Mouse (Mus musculus) left cerebral cortex, postnatal 4 days (tissue): ENCODE results near the gene Arl6ip5. TPM values are rescaled to one million over a fixed set of nuclear protein-coding genes. Genes with fewer than 3 reads are reported as not detected.

ENCODE experiments used
- DNase-seq: peaks from one replicate; pipeline ENCODE4 v3.0.0-alpha.2; 2022
- intact Hi-C: fragments of 180-260 bp; cut with DNase I; formaldehyde crosslinking; loops from one replicate; pipeline ENCODE4 v1.15.1; 2025
- total RNA-seq, 2 experiments: library from RNA; stranded (reverse); gene quantifications; 2 replicates each; pipeline ENCODE4 v1.2.3; 2021

Arl6ip5 gene
- total RNA-seq, 2 experiments from 2014 or later = 150 to 152 TPM

DNA sequence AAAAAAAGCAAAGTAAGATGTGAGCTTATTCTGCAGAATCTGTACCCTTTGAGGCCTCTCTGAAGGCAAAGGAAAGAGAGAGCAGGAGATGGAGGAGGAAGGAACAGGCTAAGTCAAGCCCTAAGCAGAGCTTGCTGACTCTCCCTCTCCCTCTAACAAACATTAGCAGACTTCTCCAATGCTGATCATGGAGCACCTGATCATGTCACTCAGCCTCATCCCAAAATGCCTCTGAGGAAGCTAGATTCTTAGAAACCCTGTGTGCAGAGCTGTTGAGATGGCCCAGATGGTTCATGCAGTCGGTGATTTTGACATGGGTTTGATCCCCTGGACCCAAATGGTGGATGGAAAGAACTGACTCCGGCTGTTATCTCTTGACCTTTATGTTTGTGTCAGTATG lies 56.6 kb downstream of the Arl6ip5 start:
- intact Hi-C loops = no loop called here
- DNase-seq = no peak

DNA sequence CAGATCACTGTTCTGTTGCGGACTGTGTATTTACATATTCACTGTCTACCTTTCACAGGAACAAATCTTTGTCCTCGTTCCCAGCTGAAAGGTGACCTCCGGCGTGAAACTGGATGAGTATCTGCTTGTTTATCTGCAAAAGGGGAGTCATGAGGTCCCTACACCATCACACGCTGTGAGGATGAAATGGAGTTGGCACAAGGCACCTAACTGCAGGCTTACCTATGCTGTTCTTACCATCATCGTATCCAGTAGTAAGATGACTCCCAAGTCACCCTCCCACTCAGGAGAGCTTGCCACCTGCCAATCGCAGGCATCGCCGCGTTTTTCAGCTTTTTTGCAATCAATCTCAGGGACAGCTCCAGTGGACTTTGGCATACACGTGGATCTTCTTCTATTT lies 59.1 kb downstream of the Arl6ip5 start:
- intact Hi-C loops = no loop called here
- DNase-seq = no peak

DNA sequence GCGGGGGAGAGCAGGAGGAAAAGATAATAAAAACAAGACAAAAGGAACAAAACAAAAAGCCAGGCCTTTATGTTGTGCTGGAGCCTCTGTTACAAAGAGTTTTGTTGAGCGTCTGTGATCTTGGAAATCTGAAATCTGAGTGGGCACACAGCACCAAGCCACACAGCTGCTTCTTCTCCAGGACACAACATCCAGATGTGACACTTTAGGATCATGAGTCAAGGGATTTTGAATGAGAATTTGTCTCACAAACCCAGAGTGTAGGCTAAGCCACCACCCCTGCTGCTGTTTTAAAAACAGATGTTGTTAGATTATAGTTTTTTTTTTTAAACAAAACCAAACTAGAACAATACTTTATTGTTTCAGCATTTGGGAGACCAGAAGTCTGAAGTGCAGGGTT lies 61.9 kb downstream of the Arl6ip5 start:
- no peak for DNase-seq
- intact Hi-C loops = no loop called here

DNA sequence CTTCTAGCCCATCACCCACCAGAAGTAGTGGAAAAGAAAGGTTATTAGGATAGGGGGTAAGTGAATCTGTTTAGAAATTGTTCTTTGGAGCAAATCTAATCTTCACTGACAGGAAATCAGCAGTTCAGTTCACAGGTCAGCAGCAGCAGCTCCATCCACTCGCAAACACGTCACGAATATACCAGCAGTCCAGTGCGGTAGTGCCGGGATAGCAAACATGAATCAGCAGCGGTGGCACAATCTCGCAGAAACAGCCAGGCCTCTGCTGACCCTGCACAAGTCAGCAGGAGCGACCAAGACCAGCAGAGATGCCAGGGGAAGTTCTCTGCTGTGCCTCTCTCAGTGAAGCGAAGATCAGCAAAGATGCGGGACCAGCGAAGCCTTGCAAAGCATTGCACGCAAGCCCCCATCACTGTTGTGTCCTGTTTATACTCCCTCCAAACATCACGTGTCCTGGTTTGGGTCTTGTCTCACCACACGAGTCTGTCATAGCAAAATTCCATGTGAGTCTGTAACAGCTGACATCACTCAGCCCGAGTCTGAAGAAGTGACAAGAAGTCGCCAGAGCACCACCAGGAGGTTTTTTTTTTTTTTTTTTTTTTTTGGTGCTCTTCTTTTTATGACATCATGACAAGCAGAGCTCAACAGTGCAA lies 62.7 kb downstream of the Arl6ip5 start:
- intact Hi-C loops = no loop called here
- DNase-seq = no peak

DNA sequence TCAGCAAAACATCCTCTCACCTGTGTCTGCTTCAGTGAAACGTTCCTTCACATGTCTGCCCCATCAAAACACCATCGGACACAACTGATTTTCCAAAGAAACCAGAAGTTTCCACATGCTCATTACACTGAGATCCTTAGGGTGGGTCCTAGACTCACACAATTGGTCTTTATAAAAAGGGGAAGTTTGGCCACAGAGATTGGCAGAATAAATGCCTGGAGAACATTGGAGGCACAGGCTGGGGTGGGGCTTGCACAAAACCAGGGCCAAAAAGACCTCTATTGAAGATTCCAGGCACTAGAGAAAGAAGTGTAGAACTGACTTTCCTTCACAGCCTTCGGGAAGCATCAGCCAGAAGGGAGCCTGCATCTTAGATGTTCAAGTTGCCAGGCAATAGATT lies 63.3 kb downstream of the Arl6ip5 start:
- no peak for DNase-seq
- intact Hi-C loops = no loop called here

DNA sequence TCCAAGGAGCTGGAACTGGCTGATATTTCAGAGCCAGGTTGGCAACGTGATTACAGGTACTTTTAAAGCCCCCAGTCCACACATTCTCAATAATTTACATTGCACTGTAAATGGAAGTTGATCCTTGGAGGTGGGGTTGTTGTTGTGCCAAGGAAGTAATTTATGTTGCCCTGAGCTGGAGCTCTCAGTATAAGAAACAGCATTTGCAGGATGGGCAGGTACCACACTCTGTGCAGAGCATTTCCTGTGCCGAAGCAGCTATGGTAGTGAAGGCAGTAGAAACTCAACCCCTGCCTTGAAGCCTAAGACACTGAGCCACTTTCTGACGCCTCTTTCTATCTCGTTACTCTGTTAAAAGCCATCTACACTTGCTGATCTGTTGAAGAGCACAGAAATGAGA lies 65.3 kb downstream of the Arl6ip5 start:
- intact Hi-C loops = loop anchor here (5.0 kb wide), 3 partner anchors 142 to 467 kb away; no protein-coding TSS in a partner anchor
- no peak for DNase-seq

DNA sequence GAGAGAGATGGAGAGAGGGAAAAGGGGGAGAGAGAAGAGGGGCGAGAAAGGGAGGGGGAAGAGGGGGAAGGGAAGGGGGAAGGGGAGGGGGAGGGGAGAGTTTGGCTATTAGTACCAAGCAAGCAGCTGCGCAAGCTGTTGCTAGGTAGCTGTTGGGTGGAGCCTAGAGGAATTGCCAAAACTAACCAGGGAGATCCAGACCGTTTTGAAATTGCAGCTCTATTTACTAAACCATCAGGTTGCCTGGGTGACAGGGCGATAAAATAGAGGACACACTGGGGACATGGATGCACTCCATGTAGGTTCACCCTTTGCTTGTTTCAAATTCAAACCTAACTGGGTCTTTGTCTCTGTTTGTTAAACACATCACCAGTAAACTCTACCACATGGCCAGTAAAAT lies 65.9 kb downstream of the Arl6ip5 start:
- peak; percentile 20 for DNase-seq
- intact Hi-C loops = loop anchor here (5.0 kb wide), 3 partner anchors 141 to 466 kb away; no protein-coding TSS in a partner anchor

DNA sequence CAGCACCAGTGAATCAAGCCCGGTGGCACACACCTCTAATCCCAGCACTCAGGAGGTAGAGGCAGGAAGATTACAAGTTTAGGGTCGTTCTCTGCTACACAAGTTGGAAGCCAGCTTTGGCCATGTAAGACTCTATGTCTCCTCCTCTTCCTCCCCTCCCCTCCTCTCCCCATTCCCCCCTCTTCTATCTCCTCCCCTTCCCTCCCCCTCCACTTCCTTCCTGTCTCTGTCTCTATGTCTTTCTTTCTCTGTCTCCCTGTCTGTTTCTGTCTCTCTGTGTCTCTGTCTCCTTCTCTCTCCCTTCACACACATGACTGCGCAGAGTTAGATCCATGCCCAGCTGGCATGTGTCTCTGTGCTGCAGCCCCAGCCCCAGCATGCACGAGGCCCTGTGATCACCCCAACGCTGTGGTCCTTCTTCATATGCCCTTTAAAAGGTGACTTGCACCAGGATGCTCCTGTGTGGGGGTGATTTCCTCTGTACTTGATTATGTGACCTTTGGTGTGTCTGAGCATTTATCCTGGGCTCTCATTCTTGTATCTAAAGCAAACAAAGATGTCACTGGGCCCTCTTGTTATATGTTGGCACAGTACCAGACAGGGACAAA lies 66.5 kb downstream of the Arl6ip5 start:
- intact Hi-C loops = loop anchor here (5.0 kb wide), 3 partner anchors 140 to 465 kb away; no protein-coding TSS in a partner anchor
- no peak for DNase-seq

DNA sequence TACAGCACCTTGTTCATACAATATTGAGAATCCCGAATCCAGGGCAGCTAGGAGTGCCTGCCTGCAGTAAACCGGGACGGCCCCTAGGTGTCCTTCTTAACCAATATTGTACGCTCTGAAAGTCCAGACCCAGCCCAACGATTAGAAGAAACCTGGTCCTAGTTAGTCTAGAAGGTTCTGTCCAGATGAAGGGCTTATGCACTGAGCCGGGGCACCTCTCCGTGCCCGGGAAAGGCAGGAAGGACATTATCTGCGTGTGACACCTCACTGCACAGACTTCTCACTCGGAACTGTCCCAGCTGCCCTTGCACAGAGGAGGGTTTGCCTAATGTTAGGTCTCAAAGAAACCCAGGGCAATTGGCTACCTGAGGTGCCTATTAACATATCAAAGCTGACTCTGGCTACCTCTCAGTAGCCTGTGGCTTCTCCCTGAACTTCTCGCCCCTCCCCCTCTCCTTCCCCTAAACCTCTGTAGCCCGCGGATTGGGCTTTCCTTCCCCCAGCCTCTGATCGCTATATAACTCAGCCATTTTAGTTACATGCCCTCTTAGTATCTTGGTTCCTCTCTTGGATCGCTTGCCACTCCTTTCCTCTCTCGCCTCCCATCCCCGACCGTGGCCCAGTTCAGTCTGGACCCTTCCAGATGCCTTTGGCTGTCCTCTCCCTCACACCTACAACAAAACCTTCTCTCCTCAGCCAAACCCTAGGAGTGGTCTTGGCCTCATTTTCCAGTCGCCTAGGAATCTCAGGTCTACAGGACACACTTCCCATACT lies 67.7 kb downstream of the Arl6ip5 start:
- intact Hi-C loops = loop anchor here (5.0 kb wide), 3 partner anchors 139 to 464 kb away; no protein-coding TSS in a partner anchor
- peak; percentile 75 for DNase-seq

DNA sequence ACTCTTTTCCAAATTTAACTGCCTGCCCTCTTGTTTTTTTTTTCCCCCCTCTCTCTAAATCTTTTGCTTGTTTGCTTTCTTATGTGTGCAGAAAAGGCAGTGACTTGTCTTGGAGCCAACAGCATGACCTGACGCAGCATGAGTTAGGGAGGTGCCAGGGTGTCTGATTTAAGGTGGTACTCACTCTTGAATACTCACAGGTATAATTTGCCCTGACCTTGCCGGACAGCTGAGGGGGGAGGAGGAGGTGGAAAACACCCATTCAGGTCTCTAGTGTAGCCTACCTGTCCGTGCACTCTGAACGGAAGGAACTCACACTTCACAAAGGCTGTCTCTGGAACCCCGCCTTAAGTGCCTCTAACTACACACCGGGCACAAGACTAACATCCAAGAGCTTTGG lies 68.4 kb downstream of the Arl6ip5 start:
- DNase-seq = no peak
- intact Hi-C loops = loop anchor here (5.0 kb wide), 3 partner anchors 138 to 463 kb away; no protein-coding TSS in a partner anchor

Other genes with a start within 250 kb of the Arl6ip5 start
- under 1 TPM; 0.50 to 0.70 TPM for gene Fam19a4, start 150.3 kb upstream of the Arl6ip5 start, total RNA-seq
- gene Eogt, start 61.5 kb upstream of the Arl6ip5 start, total RNA-seq = 10 to 100 TPM; 32.4 to 38.5 TPM
- 10 to 100 TPM; 47.4 to 51.6 TPM for gene Tmf1, start 31.6 kb upstream of the Arl6ip5 start, total RNA-seq
- gene Uba3, start 5.0 kb upstream of the Arl6ip5 start, total RNA-seq = 10 to 100 TPM; 75.9 to 78.9 TPM
- gene Lmod3, start 42.1 kb downstream of the Arl6ip5 start, total RNA-seq = 1 to 10 TPM in 1 of 2 experiments, under 1 TPM in 1; 0.77 to 1.1 TPM